Mouse (Mus musculus): ENCODE data around the gene Cpt1c. TPM values are rescaled to one million over a fixed set of nuclear protein-coding genes. Genes with fewer than 3 reads are reported as not detected.
A peak's percentile ranks its signal among the peaks of the same experiment; 100 is the strongest.

Cpt1c gene
- total RNA-seq, 1 experiment from 2014 or later = 0.23 TPM

DNA sequence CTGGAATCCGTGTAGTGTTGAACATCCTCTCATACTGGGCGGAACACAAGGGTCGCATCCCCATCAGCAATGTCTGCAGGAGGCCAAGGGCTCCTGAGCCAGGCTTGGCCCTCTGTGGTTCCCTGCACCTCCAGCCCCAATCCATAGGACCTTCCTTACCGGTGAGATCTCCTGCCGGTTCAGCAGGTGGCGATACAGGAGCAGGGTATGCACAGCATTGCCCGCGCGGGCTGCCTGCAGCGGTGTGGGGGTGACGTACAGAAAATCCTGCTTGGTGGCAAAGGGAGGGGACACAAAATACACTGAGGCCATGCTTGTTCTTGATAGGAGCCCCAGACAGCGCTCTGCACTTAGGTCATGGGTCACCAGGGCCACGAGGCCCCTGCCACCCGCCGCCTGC is 8.0 kb downstream of the Cpt1c start:
- no peak for ATAC-seq (replicated peaks; ENCODE audit: low read depth, poor library complexity, severe bottlenecking)

DNA sequence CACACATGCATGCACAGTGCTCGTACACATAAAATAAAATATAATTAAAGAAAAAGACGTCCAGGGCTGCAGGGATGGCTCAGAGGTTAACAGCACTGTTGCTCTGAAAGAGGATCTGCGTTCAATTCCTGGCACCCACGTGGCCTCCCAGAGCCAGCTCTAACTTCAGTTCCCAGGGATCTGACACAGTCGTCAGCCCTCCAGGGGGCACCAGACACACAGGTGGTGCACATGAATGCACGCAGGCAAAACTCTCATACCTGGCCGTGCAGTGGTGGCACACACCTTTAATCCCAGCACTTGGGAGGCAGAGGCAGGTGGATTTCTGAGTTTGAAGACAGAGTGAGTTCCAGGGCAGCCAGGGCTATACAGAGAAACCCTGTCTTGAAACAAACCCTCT is 8.7 kb downstream of the Cpt1c start:
- ATAC-seq (replicated peaks; ENCODE audit: low read depth, poor library complexity, severe bottlenecking) = no peak

DNA sequence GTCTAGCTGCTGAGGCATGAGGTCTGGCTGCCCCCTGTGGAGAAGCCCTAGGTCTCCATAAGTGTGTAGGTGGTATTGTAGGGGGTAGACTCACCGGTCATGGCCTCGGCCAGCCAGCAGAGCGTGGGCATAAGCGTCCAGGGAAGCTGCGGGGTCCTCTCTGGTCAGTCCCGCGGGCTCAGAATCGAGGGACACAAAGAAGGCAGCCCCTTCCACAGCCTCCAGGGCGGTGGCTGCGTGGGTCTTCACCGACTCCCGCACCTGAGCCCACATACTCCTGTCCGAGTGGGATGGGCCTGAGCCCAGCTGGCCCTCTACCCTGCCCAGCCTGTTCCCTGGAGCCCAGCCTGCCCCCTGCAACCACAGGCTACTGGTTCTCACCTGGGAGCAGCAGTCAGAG is 9.7 kb downstream of the Cpt1c start:
- no peak for ATAC-seq (replicated peaks; ENCODE audit: low read depth, poor library complexity, severe bottlenecking)

DNA sequence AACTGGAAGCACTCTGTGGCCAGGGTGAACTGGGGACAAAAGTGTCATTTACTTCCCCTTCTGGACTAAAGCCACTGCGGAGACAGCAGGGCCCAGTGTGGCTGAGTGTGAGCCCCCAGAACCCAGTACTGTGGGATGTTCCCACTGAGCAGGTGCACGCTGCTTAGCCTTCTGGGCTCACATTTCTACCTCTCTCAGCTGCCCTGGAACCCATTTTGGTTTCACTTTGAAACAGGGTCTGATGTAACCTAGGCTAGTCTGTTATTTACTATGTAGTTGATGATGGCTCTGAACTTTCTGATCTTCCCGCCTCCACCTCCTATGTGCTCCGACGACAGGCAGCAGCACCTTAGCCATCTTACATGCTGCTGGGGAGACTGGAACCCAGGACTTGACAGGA is 11.8 kb downstream of the Cpt1c start:
- ATAC-seq (replicated peaks; ENCODE audit: low read depth, poor library complexity, severe bottlenecking) = peak; percentile 22; the same call in 1 of the 2 replicates

DNA sequence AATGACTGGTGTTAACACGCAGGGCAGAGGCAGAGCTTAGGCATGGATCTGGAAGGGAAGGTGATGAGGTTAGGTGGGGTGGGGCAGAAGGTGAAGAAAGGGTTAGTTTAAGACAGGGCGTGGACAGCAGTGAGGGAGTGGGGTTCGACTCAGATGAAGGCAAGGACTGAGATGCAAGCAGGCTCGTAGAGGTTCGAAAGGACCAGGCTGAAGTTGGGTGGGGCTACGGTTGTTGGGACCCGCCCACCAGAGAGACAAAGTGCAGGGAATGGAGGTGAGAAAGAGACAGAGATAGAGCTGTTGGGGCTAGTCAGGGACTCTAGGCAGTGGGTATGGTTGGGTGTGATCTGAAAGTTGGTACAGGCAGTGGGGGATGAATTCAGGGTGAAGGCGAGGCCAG is 12.3 kb downstream of the Cpt1c start:
- ATAC-seq (replicated peaks; ENCODE audit: low read depth, poor library complexity, severe bottlenecking) = no peak

DNA sequence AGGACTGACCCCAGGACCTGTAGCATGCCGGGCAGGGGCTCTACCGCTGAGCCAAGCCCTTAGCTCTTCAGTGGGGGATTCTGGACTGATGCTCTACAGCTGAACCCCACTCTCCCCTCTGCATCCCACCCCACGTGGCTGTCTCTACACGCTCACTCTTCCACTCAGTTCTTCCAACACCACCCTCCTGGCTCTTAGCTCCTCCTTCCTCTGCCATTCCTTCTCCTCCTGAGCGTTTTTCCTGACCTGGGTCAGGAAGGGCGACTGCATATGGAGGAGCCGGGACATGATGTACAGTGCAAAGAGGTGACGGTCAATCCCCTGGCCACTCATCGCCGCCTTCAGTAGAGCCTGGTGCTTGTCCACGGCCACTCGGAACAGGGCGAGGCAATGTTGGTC is 14.1 kb downstream of the Cpt1c start:
- no peak for ATAC-seq (replicated peaks; ENCODE audit: low read depth, poor library complexity, severe bottlenecking)

DNA sequence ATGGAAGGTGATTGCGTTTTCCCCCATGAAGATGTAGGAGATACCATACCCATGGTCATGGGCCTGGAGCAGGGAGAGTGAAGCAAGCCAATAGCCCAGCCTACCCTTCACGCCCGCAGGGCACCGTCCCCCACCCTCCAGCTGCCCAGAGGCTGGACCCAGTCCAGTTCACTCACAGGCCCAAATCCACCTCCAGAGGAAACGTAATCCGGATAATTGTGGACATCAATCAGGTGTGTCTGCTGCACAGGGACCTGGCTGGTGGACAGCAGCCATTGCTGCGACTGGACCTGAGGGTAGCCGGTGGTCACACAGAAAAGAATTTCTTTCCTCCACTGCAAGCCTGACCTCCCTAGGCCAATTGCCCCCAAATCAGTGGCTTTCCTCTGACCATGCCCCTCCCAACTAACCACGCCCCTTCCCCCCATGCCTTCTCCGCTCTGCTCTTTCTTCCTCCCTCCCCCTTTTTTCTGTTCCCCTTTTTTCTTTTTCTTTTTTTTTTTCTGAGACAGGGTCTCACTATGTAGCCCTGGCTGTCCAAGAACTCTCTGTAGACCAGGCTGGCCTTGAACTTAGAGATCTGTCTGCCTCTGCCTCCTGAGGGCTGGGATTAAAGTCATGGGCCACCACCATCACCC is 14.7 kb downstream of the Cpt1c start:
- no peak for ATAC-seq (replicated peaks; ENCODE audit: low read depth, poor library complexity, severe bottlenecking)

DNA sequence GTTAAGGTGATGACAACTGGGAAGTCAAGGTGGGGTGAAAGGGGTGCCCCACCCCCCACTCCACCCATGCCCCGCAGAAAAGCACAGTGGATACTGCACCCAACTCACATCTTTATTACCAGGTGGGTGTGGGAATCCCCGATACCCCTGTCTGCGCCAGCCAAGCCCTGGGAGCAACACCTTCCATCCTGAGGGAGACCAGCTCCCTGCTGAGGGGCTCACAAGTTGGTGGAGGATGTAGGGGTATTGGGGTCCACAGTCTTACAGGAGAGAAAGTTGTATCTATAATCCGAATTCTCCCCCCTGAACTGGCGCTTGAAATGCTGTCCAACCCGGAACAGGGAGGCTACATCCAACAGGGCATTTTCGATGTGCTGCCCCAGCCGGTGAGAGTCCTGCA is 15.4 kb downstream of the Cpt1c start:
- no peak for ATAC-seq (replicated peaks; ENCODE audit: low read depth, poor library complexity, severe bottlenecking)

DNA sequence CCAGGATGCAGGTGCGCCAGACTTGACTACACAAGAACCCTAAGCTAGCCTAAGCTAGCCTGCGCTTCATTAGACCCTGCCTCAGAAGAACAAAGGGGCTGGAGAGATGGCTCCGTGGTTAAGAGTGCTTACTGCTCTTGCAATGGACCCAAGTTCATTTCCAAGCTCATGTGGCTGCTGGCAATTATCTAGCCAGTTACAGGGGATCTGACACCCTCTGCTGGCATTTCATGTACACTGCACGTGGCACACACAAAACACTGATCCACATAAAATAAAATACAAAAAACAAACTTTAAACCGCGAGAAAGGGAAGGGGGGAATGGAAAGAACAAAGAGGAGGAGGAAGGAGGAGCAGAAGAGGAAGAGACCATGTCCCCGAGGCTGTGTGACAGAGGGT is 16.4 kb downstream of the Cpt1c start:
- peak; percentile 46; the same call in 1 of the 2 replicates for ATAC-seq (replicated peaks; ENCODE audit: low read depth, poor library complexity, severe bottlenecking)

DNA sequence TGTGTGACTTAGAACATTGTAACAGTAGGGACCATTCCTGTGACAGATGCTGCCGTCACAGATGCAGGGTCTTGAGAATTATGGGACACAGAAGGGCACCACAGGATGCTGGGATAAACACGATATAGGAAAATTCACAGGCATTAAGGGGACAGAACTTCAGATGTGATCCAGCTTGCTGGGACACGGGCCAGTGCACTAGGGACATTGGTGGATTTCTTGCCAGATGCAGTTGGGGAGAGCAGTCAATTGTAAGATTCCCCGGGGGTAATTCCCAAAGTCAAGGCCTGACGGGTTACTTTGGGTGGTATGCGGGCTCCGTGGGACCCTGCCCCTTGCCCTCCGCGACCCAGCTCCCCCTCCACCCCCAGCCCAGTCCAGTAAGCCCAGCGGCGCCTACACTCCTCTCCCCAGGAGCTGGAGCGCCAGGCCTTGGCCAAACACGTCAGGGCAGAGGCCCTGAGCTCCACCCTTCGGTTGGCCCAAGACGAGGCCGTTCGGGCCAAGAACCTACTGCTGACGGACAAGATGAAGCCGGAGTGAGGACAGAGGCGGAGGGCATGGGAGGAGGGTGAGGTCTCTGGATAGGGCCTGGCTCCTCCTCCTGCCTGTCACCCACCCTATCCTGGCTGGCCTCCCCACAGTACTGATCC is 17.3 kb downstream of the Cpt1c start:
- no peak for ATAC-seq (replicated peaks; ENCODE audit: low read depth, poor library complexity, severe bottlenecking)

DNA sequence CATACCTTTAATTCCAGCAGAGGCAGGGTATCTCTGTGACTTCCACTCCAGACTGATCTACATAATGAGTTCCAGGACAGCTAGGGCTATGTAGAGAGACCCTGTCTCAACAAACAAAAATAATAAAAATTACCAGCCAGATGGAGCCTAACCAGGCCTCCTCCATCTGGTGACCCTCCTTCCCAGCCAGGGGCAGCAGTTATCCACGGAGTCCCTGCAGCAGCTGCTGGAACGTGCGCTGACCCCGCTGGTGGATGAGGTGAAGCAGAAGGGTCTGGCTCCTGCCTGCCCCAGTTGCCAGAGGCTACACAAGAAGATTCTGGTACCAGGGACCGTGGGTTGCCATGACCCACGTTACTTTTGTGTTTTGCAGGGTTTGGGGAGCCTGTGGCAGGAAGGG is 18.4 kb downstream of the Cpt1c start:
- no peak for ATAC-seq (replicated peaks; ENCODE audit: low read depth, poor library complexity, severe bottlenecking)

DNA sequence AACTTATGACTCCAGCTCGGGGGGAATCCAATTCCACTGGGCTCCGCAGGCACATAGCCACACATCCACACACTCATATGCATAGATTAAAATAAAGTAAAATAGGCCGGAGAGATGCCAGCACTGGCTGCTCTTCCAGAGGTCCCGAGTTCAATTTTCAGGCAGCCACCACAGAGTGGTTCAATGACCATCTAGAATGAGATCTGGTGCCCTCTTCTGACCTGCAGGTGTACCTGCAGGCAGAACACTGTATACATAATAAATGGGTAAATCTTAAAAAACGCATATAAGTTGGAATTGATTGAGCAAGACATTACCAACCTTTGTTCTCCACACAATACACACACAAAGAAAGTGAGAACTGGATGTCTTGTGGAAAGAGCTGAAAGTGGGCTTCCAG is 19.0 kb downstream of the Cpt1c start:
- no peak for ATAC-seq (replicated peaks; ENCODE audit: low read depth, poor library complexity, severe bottlenecking)

DNA sequence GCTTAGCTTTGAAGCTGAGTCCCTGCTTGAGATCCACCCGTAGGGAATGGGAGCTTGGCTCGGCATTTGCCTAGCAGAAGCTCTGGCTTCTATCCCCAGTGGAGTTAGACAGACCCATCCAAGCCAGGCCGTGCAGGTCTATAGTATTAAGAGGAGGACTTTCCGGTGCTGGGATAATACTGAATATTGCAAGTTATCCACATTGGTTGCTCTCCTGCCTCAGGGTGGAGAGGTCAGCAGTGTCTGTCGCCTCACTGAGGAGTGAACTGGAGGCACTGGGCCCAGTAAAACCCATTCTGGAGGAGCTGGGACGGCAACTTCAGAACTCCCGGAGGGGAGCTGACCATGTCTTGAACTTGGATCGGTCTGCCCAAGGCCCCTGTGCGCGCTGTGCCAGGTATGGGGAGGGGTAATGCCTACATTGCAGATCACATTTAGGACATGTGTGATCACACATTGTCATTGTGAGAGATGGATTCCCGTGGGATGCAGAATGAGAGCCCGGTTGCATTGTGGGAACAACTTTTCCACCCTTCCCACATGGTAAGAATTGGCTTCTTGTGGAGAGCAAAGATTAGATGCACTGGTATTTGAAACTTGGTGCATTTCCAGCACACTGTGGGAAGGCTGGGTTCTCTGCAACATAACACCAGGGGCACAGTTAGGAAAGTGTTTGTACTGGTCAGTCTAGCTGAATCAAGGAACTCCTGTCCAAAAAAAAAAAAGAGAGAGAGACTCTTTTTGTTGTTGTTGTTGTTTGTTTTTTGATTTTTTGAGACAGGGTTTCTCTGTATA is 20.4 kb downstream of the Cpt1c start:
- no peak for ATAC-seq (replicated peaks; ENCODE audit: low read depth, poor library complexity, severe bottlenecking)

DNA sequence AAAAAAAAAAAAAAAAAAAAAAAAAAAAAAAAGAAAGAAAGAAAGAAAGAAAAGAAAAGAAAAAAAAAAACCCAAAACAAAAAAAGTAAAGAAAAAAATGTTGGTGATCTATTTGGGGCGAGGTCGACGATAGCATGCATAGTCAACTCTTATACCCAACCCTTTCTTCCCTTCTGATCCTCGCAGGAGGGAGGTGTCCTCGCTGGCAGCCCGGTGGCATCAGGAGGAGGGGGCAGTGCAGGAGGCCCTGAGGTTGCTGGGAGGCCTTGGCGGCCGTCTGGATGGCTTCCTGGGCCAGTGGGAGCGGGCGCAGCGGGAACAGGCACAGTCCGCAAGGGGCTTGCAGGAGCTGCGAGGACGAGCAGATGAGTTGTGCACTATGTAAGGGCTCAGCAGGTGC is 21.1 kb downstream of the Cpt1c start:
- no peak for ATAC-seq (replicated peaks; ENCODE audit: low read depth, poor library complexity, severe bottlenecking)

DNA sequence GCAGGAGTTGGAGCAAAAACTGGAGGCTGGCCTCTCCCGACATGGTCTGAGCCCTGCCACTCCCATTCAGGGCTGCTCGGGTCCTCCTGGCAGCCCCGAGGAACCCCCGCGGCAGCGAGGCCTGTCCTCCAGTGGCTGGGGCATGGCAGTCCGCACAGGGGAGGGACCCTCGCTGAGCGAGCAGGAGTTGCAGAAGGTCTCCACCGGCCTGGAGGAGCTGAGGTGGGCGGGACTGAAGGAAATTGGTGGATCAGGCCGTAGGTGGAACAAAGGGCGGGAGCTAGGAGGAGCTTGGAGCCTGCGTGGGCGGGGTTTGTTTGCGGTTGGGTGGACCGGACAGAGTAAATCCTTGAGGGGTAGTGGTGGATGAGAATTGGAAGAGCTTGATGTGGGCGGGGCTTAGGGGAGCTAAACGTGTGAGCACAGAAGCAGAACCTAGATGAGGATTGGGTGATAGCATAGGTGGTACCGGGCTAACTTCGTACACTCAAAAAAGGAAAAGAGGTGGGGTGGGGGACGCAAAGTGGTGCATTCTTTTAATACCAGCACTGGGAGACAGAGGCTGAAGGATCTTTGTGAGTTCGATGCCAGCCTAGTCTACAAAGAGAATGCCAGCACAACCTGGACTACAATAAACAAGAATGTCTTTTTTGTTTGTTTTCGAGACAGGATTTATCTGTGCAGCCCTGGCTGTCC is 21.9 kb downstream of the Cpt1c start:
- ATAC-seq (replicated peaks; ENCODE audit: low read depth, poor library complexity, severe bottlenecking) = peak; percentile 89

DNA sequence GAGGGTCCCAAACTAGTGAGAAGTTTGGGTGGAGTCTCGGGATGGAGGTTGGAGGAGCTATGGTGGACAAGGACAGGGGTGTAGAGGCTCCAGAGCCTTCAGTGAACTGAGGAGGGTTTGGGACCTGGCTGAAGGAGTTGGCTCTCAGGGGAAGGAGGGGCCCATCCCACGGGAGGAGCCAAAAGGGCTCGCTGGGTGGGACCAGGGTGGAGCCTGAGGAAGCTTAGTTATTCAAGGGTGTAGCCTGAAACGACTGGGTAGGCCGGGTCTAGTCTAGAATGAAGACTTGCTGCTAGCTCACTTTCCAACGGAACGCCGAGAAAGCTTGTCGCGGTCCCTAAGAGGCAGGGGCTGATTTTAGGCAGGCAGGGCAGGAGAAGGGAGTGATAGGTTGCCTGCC is 22.7 kb downstream of the Cpt1c start:
- peak; percentile 70 for ATAC-seq (replicated peaks; ENCODE audit: low read depth, poor library complexity, severe bottlenecking)

DNA sequence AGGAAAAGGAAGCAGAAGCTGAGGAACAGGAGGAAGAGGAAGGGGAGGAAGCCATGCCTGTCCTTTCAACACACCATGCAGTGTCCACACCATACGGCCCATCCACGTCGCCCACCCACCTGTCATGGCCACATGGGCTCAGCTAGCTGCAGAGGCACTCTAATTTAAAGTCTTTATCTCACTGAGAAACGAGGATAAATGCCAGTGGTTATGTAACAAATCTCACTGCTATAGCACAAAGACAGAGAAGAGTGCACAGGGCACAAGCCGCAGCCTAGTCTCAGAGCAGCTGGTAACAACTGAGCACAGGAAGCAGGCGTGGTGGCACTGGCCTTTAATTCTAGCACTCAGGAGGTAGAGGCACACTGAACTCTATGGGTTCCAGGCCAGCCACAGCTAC is 24.7 kb downstream of the Cpt1c start:
- ATAC-seq (replicated peaks; ENCODE audit: low read depth, poor library complexity, severe bottlenecking) = no peak

DNA sequence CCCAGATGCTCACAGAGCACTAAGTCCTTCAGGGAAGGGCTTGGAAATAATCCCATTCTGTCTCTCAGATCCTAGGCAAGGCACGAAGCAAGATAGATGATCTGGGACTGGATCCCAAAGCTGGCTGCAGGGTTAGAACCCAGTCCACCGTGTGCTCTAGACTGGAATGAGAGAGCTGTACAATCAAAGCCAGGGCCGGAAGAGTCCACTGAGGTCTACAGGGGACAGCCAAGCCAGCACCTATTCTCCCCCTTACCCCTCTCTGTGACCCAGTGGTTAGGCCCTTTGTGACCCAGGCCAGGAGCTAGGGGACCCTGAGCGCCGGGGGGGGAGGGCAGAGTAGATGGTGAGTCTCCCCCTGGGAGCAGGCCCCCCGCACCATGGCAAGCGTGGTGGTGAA is 31.7 kb downstream of the Cpt1c start, which contains the start of gene Tsks:
Gene Tsks, plus strand, starts transcription at position 301 of the 400 bp plus-strand sequence.
- no peak for ATAC-seq (replicated peaks; ENCODE audit: low read depth, poor library complexity, severe bottlenecking)

DNA sequence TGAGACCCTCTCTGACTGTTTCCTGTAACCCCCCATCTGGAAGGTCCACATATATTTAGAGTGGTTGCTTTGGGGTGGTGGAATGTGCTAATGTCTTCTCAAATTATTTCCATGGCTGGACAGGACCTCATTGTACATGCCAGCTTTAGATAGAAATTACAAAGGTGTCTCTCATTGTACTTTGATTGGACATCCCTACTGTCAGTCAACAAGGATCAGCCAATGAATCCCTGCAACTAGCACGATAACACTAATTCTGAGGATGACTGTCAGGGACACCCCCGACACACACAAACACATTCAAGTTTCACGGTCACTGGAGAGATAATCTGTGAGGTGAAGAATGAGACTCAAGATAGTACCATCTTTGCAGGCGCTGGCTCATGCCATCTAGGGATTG is 36.0 kb downstream of the Cpt1c start:
- no peak for ATAC-seq (replicated peaks; ENCODE audit: low read depth, poor library complexity, severe bottlenecking)

DNA sequence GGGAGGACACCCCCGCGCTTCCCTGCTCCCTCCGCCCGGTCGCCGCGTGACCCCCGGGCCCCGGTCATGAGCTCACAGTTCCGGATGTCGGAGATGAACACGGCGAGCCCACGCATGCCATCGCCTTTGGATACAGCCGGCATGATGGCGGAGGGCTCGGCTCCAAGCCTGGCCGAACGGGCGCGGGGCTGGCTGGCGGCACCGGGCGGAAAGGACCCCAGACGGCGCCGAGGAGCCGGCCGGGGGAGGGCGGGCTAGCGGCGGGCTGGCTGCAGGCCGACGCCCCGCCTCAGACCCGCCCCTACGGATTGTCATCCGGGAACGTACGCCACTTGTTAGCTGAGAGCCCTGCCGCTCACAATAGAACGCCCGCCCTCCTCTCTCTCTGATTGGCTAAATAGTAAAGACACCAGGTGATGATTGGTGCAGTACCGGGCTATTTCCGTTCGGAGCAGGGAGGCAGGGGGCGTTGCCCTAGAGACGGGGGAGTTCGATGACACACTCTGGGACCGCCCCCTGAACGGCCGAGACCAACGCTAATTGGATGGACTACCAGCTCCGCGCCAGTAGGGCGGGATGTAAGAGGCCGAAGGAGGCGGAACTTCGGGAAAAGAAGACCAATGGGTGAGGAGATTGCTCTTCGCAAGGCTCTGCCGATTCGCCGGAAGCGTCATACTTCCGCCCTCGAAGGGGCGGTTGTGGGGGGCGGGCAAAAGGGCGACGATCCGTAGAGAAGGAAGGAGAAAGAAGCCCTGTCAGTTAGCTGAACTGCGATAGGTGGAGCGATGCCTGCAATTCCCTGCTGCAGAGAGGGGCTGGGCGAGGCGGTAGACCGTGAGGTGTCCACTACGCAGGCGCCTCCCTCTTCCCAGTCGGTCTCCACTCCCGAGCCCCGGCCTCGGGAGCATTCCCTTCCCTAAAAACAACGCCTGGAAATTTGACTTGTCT is 45.2 kb downstream of the Cpt1c start, which contains the start of gene Ap2a1:
Gene Ap2a1, minus strand, starts transcription at position 293 of the 948 bp plus-strand sequence.
- peak; percentile 95 for ATAC-seq (replicated peaks; ENCODE audit: low read depth, poor library complexity, severe bottlenecking)

Measured in common myeloid progenitor, adult 5-6 weeks (primary cell).